Mouse (Mus musculus) heart, embryonic 10.5 days (tissue): Measurements from ENCODE around the gene Ankrd17. TPM values are rescaled to one million over a fixed set of nuclear protein-coding genes. Genes with fewer than 3 reads are reported as not detected.

Experiments
- DNase-seq: peaks from one replicate; pipeline ENCODE4 v3.0.0-alpha.2; 2017; ENCODE audit warnings: low spot score
- H3K27ac ChIP-seq: fragments of 300-500 bp; sonication (generic); 2 replicates; pipeline ENCODE4 v1.5.1; 2016; ENCODE audit warnings: mild to moderate bottlenecking
- H3K27me3 ChIP-seq: fragments of 300-500 bp; sonication (generic); 2 replicates; pipeline ENCODE4 v1.6.1; 2016; ENCODE audit warnings: mild to moderate bottlenecking; ENCODE audit not compliant: poor library complexity, insufficient read depth, severe bottlenecking
- H3K36me3 ChIP-seq: fragments of 300-500 bp; sonication (generic); 2 replicates; pipeline ENCODE4 v1.6.1; 2016; ENCODE audit warnings: mild to moderate bottlenecking, moderate library complexity
- H3K4me1 ChIP-seq: fragments of 300-500 bp; sonication (generic); 2 replicates; pipeline ENCODE4 v1.6.1; 2016; ENCODE audit warnings: mild to moderate bottlenecking
- H3K4me3 ChIP-seq: fragments of 300-500 bp; sonication (generic); 2 replicates; pipeline ENCODE4 v1.5.1; 2016; ENCODE audit warnings: mild to moderate bottlenecking, moderate library complexity
- H3K9me3 ChIP-seq: fragments of 300-500 bp; sonication (generic); 2 replicates; pipeline ENCODE4 v1.6.1; 2016; ENCODE audit warnings: mild to moderate bottlenecking, moderate library complexity
- WGBS: fragments of 180-500 bp; shearing (Covaris S2); methylation state at CpG from one replicate; pipeline ENCODE4 v1.1.7; 2016; 5-methylcytosine and 5-hydroxymethylcytosine counted together
- polyA plus RNA-seq: library from polyadenylated mRNA; unstranded; fragments of >200 nt; fragmentation: Nextera tagmentation; extraction: Ambion mirVana; gene quantifications from 2 replicates; pipeline ENCODE4 v1.2.1, GENCODE M21; 2016

The Ankrd17 gene
- polyA plus RNA-seq, 1 experiment from 2014 or later: 26.0 TPM

DNA sequence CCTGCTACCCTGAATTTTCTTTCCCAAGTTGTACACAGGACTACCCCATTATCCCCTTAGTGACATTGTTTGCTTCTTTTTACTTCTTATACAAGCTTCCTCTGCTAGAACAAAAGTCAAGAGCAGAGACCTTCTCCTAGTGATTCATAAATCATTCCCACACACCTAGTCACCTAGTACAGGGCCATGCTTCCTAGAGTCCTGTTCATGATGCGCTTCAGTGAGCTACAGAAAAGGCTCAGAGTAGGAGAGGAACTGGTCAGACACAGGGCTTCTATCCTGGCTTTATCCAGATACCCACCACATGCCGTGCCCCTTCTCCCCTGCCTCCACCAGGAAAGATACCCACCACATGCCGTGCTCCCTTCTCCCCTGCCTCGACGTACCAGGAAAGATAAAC lies 187.3 kb downstream of the Ankrd17 start:
- no peaks in the 10 kb centered on the region for H3K36me3 ChIP-seq
- H3K27me3 ChIP-seq: no peaks in the 10 kb centered on the region
- H3K4me3 ChIP-seq: no peak overlapping the region
- H3K27ac ChIP-seq: no peak overlapping the region
- no peak for DNase-seq
- 59% methylated on average over 5 of the region's 5 CpGs for WGBS
- no peaks in the 10 kb centered on the region for H3K9me3 ChIP-seq
- no peaks in the 10 kb centered on the region for H3K4me1 ChIP-seq

DNA sequence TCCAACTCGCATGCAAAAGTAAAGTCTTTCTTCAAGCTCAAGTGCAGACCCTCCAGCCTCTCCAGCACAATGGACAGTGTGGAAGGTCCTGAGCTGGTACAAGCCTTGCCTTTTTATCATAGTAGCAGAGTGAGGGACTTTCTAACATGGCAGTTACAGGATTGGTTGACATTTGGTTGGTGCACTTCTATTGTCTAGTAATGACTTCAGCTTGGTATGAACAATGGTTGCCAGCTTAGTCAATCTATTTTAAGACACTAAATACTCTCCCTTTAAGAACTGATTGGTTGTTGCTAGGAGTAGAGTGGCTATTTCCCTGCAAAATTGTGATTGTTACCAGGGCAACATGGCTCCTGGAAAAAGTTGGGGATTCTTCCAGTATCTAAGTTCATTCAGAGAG lies 188.3 kb downstream of the Ankrd17 start:
- H3K27me3 ChIP-seq: no peaks in the 10 kb centered on the region
- 88% methylated on average over 1 of the region's 1 CpGs for WGBS
- H3K4me3 ChIP-seq: no peak overlapping the region
- H3K9me3 ChIP-seq: no peaks in the 10 kb centered on the region
- 0 out of 2 replicates have a peak overlapping the region, but pooled peaks have one; percentile 3 for H3K27ac ChIP-seq
- no peaks in the 10 kb centered on the region for H3K4me1 ChIP-seq
- DNase-seq: no peak
- no peaks in the 10 kb centered on the region for H3K36me3 ChIP-seq

Other genes with a start within 250 kb of the Ankrd17 start
- 38.2 and 39.4 TPM in 2 replicates for gene Cox18, start 142.6 kb downstream of the Ankrd17 start, polyA plus RNA-seq
- 3.2 and 3.8 TPM in 2 replicates for gene Gm9958, start 627 bp upstream of the Ankrd17 start, polyA plus RNA-seq
- 1.2 and 25.7 TPM in 2 replicates for gene Alb, start 94.3 kb upstream of the Ankrd17 start, polyA plus RNA-seq
- 34.1 and 916 TPM in 2 replicates for gene Afp, start 124.2 kb upstream of the Ankrd17 start, polyA plus RNA-seq
- 0.09 and 3.1 TPM in 2 replicates for gene Afm, start 152.4 kb upstream of the Ankrd17 start, polyA plus RNA-seq
- 0.09 TPM in 1 of 2 replicates, not detected in the other for gene 5830473C10Rik, start 194.5 kb upstream of the Ankrd17 start, polyA plus RNA-seq